Mouse (Mus musculus): ENCODE measurements around the gene Efna1.
A peak's percentile ranks its signal among the peaks of the same experiment; 100 is the strongest.

The Efna1 gene

GRCm38 (mm10) chr3:89244982-89245687 lies 35.8 kb downstream of the Efna1 start:
- DNase-seq (ENCODE audit: low read depth, low spot score): peak; percentile 80

GRCm38 (mm10) chr3:89244158-89244981 lies 36.6 kb downstream of the Efna1 start:
- peak; percentile 83 for DNase-seq (ENCODE audit: low read depth, low spot score)

GRCm38 (mm10) chr3:89243609-89244008 lies 37.3 kb downstream of the Efna1 start:
- DNase-seq (ENCODE audit: low read depth, low spot score): peak; percentile 53

GRCm38 (mm10) chr3:89242331-89242895 lies 38.5 kb downstream of the Efna1 start:
- peak; percentile 81 for DNase-seq (ENCODE audit: low read depth, low spot score)

GRCm38 (mm10) chr3:89238494-89238893 lies 42.4 kb downstream of the Efna1 start:
- DNase-seq (ENCODE audit: low read depth, low spot score): no peak

GRCm38 (mm10) chr3:89237682-89238081 lies 43.3 kb downstream of the Efna1 start:
- DNase-seq (ENCODE audit: low read depth, low spot score): no peak

GRCm38 (mm10) chr3:89236516-89236915 lies 44.4 kb downstream of the Efna1 start:
- DNase-seq (ENCODE audit: low read depth, low spot score): no peak

- peak; percentile 79 for DNase-seq (ENCODE audit: low read depth, low spot score)
These were observed 47.3 kb downstream of the Efna1 start for GRCm38 (mm10) chr3:89233562-89234110.

- DNase-seq (ENCODE audit: low read depth, low spot score): no peak
These were observed 48.3 kb downstream of the Efna1 start for GRCm38 (mm10) chr3:89232614-89233013.

GRCm38 (mm10) chr3:89231772-89232275 lies 49.1 kb downstream of the Efna1 start:
- no peak for DNase-seq (ENCODE audit: low read depth, low spot score)

GRCm38 (mm10) chr3:89231345-89231744 lies 49.6 kb downstream of the Efna1 start:
- no peak for DNase-seq (ENCODE audit: low read depth, low spot score)

GRCm38 (mm10) chr3:89230561-89230960 lies 50.4 kb downstream of the Efna1 start:
- no peak for DNase-seq (ENCODE audit: low read depth, low spot score)

GRCm38 (mm10) chr3:89229276-89229675 lies 51.7 kb downstream of the Efna1 start:
- DNase-seq (ENCODE audit: low read depth, low spot score): no peak

GRCm38 (mm10) chr3:89228836-89229235 lies 52.1 kb downstream of the Efna1 start, which contains the start of gene Muc1:
Gene Muc1 (plus strand): TSS chr3:89229057.
- DNase-seq (ENCODE audit: low read depth, low spot score): no peak

- peak; percentile 87 for DNase-seq (ENCODE audit: low read depth, low spot score)
These were observed 52.8 kb downstream of the Efna1 start for GRCm38 (mm10) chr3:89228180-89228549.

GRCm38 (mm10) chr3:89227307-89228179 lies 53.4 kb downstream of the Efna1 start:
- DNase-seq (ENCODE audit: low read depth, low spot score): no peak

- no peak for DNase-seq (ENCODE audit: low read depth, low spot score)
These were observed 54.0 kb downstream of the Efna1 start, which contains the start of gene Mtx1 for GRCm38 (mm10) chr3:89226900-89227299. Gene Mtx1 (minus strand): TSS chr3:89227088.

GRCm38 (mm10) chr3:89226361-89226760 lies 54.6 kb downstream of the Efna1 start:
- DNase-seq (ENCODE audit: low read depth, low spot score): no peak

- DNase-seq (ENCODE audit: low read depth, low spot score): no peak
These were observed 55.0 kb downstream of the Efna1 start for GRCm38 (mm10) chr3:89225918-89226317.

GRCm38 (mm10) chr3:89225321-89225815 lies 55.6 kb downstream of the Efna1 start:
- no peak for DNase-seq (ENCODE audit: low read depth, low spot score)

GRCm38 (mm10) chr3:89224796-89225195 lies 56.1 kb downstream of the Efna1 start:
- no peak for DNase-seq (ENCODE audit: low read depth, low spot score)

Measured in A20 (cell line).